Mouse (Mus musculus) stomach, postnatal 0 days (tissue): ENCODE data around the gene Mcoln3. TPM values are rescaled to one million over a fixed set of nuclear protein-coding genes. Genes with fewer than 3 reads are reported as not detected.

Source experiments
- ATAC-seq: fragments of 200-750 bp; cut with Nextera tagmentation; 2 replicates; pipeline ENCODE4 v1.8.0; 2017; ENCODE audit not compliant: low FRiP score, low TSS enrichment
- DNase-seq: peaks from one replicate; pipeline ENCODE4 v3.0.0-alpha.2; 2016; ENCODE audit warnings: low spot score
- H3K27ac ChIP-seq: fragments of 300-500 bp; sonication (generic); replicated peaks from 2 replicates; pipeline ENCODE4 v1.5.1; 2014; ENCODE audit warnings: mild to moderate bottlenecking, control low read depth
- H3K27me3 ChIP-seq: fragments of 300-500 bp; sonication (generic); 2 replicates; pipeline ENCODE4 v1.6.1; 2014; ENCODE audit warnings: low read length; ENCODE audit not compliant: control insufficient read depth, insufficient read depth
- H3K36me3 ChIP-seq: fragments of 300-500 bp; sonication (generic); 2 replicates; pipeline ENCODE4 v1.6.1; 2014; ENCODE audit warnings: low read length, mixed read lengths; ENCODE audit not compliant: control insufficient read depth, insufficient read depth
- H3K4me1 ChIP-seq: fragments of 300-500 bp; sonication (generic); replicated peaks from 2 replicates; pipeline ENCODE4 v1.6.1; 2014; ENCODE audit warnings: antibody characterized with exemption; ENCODE audit not compliant: control insufficient read depth, insufficient read depth
- H3K4me2 ChIP-seq: fragments of 300-500 bp; sonication (generic); replicated peaks from 2 replicates; pipeline ENCODE4 v1.6.1; 2014; ENCODE audit warnings: low read depth, mild to moderate bottlenecking, control low read depth, moderate library complexity
- H3K4me3 ChIP-seq: fragments of 300-500 bp; sonication (generic); 2 replicates; pipeline ENCODE4 v1.5.1; 2014; ENCODE audit warnings: low read depth, low read length, control low read depth
- H3K9ac ChIP-seq: fragments of 300-500 bp; sonication (generic); 2 replicates; pipeline ENCODE4 v1.6.1; 2014; ENCODE audit warnings: mild to moderate bottlenecking, low read length, control low read depth, mixed read lengths
- H3K9me3 ChIP-seq: fragments of 300-500 bp; sonication (generic); 2 replicates; pipeline ENCODE4 v1.6.1; 2016; ENCODE audit warnings: low read length; ENCODE audit not compliant: control insufficient read depth
- CTCF ChIP-seq: IDR thresholded peaks from 2 replicates; pipeline ENCODE4 v1.5.1; 2016; ENCODE audit warnings: antibody characterized with exemption, low read depth, mild to moderate bottlenecking, moderate library complexity
- EP300 ChIP-seq: optimal IDR thresholded peaks from 2 replicates; pipeline ENCODE3; 2016; ENCODE audit warnings: antibody characterized with exemption
- WGBS: fragments of 180-500 bp; shearing (Covaris S2); extraction: QIAGEN DNeasy Blood & Tissue Kit; methylation state at CpG from one replicate; pipeline ENCODE4 v1.1.7; 2014; 5-methylcytosine and 5-hydroxymethylcytosine counted together
- polyA plus RNA-seq: library from polyadenylated mRNA; unstranded; fragments of >200 nt; fragmentation: Nextera tagmentation; extraction: Ambion mirVana; gene quantifications from 2 replicates; pipeline ENCODE4 v1.2.1, GENCODE M21; 2015

Mcoln3 gene
- polyA plus RNA-seq, 1 experiment from 2014 or later: not detected

DNA sequence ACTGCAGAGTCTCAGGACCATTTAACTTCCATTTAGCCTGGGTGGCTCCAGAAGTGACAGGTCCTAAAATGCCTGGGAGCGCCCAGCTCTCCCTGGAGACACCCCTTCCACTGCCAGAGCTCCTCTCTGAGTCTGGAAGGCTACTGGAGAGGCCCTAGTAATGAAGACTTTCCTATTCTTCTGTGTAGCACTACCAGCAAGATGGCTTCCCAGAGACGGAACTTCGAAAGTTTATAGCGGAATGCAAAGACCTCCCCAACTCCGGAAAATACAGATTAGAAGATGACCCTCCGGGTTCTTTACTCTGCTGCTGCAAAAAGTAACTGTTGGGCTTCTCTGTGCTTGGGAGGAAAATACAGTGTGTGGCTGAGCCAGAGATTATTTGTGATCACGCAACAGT lies 23.0 kb downstream of the Mcoln3 start:
- H3K27ac ChIP-seq: no peak overlapping the region
- no peak overlapping the region for H3K4me3 ChIP-seq
- ATAC-seq (no peak), DNase-seq (no peak)
- TF ChIP-seq EP300: no peak
- no peak for TF ChIP-seq CTCF
- WGBS: 89% methylated on average over 7 of the region's 7 CpGs
- H3K36me3 ChIP-seq: no peaks in the 10 kb centered on the region
- H3K4me1 ChIP-seq: no peaks in the 10 kb centered on the region
- H3K9ac ChIP-seq: no peak overlapping the region
- no peaks in the 10 kb centered on the region for H3K27me3 ChIP-seq
- H3K9me3 ChIP-seq: no peaks in the 10 kb centered on the region
- H3K4me2 ChIP-seq: no peak overlapping the region

DNA sequence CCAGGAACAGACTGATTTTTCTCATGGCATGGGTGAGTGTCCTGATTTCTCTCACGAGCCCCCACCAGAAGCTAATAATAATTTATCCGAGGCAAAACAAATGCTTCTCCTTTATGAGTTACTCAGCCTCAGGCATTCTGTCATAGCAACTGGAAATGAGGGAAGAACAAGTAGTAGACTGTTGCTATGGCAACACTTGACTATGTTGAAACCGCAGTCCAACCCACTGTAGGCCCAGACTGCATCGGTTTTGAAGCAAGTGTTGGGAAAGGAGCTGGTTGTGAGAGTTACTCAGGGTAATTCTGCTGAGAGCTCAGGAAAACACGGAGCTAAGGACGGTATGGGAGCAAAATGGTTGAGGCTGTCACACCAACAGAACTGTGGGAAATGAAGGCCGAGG lies 25.3 kb downstream of the Mcoln3 start:
- WGBS: 87% methylated on average over 7 of the region's 7 CpGs
- no peak for TF ChIP-seq CTCF
- TF ChIP-seq EP300: no peak
- no peak for DNase-seq
- H3K4me3 ChIP-seq: no peak overlapping the region
- H3K9me3 ChIP-seq: no peaks in the 10 kb centered on the region
- no peaks in the 10 kb centered on the region for H3K36me3 ChIP-seq
- H3K27ac ChIP-seq: no peak overlapping the region
- no peak overlapping the region for H3K9ac ChIP-seq
- H3K4me1 ChIP-seq: no peaks in the 10 kb centered on the region
- ATAC-seq: no peak
- H3K27me3 ChIP-seq: no peaks in the 10 kb centered on the region
- H3K4me2 ChIP-seq: no peak overlapping the region

DNA sequence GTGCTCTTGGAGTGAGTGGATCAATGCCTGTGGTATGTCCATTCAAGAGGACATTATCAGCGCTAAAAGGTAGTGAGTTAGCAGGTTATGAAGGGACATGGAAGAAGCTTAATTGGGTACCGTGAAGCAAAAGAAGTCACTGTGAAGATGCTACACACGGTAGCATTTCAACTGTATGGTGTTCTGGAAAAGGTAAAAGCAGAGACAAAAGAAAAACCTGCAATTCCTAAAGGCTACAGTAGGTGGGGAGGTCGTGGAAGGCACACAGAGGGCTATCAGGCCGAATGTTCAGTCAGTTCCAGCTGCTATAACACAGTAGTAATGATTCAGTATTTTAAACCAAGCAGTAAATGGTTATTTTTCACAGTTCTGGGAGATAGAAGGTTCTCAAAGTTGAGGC lies 28.3 kb downstream of the Mcoln3 start:
- H3K36me3 ChIP-seq: no peaks in the 10 kb centered on the region
- TF ChIP-seq CTCF (peak; percentile 27; the same call in 1 of the 2 replicates), EP300 (no peak)
- no peaks in the 10 kb centered on the region for H3K27me3 ChIP-seq
- H3K27ac ChIP-seq: no peak overlapping the region
- H3K9me3 ChIP-seq: no peaks in the 10 kb centered on the region
- DNase-seq (no peak), ATAC-seq (no peak)
- H3K9ac ChIP-seq: no peak overlapping the region
- H3K4me3 ChIP-seq: no peak overlapping the region
- no peak overlapping the region for H3K4me2 ChIP-seq
- H3K4me1 ChIP-seq: no peaks in the 10 kb centered on the region; the same call in 1 of the 2 replicates
- 59% methylated on average over 5 of the region's 5 CpGs for WGBS

- H3K4me1 ChIP-seq: no peaks in the 10 kb centered on the region; the same call in 1 of the 2 replicates
- H3K4me2 ChIP-seq: no peak overlapping the region
- ATAC-seq (no peak), DNase-seq (no peak)
- no peaks in the 10 kb centered on the region for H3K36me3 ChIP-seq
- TF ChIP-seq EP300: no peak
- no peak for TF ChIP-seq CTCF
- H3K9ac ChIP-seq: no peak overlapping the region
- WGBS: 50% methylated on average over 5 of the region's 5 CpGs
- H3K27ac ChIP-seq: no peak overlapping the region
- H3K27me3 ChIP-seq: no peaks in the 10 kb centered on the region
- no peak overlapping the region for H3K4me3 ChIP-seq
- no peaks in the 10 kb centered on the region for H3K9me3 ChIP-seq
Observed at GRCm38 (mm10) chr3:146146131-146146530, 28.9 kb downstream of the Mcoln3 start.

GRCm38 (mm10) chr3:146149156-146150057 lies 32.2 kb downstream of the Mcoln3 start, which contains the start of gene Mcoln2:
TSS of gene Mcoln2 (plus strand) at chr3:146149833.
- Histone ChIP-seq H3K4me1 (no peaks in the 10 kb centered on the region; the same call in 1 of the 2 replicates), H3K4me3 (peak within 1 kb of the TSS; percentile 44), H3K9me3 (no peaks in the 10 kb centered on the region), H3K27ac (no peak within 1 kb of the TSS), H3K4me2 (peak within 1 kb of the TSS; percentile 89), H3K27me3 (no peaks in the 10 kb centered on the region), H3K36me3 (no peaks in the 10 kb centered on the region), H3K9ac (peak within 1 kb of the TSS; percentile 45)
- 16% methylated on average over 34 of the region's 34 CpGs for WGBS
- DNase-seq (peak; percentile 28), ATAC-seq (peak; percentile 73)
- TF ChIP-seq EP300: no peak
- no peak for TF ChIP-seq CTCF

GRCm38 (mm10) chr3:146150058-146150400 lies 32.8 kb downstream of the Mcoln3 start:
- H3K27ac ChIP-seq: no peak overlapping the region
- peak overlapping the region; percentile 89 for H3K4me2 ChIP-seq
- no peaks in the 10 kb centered on the region; the same call in 1 of the 2 replicates for H3K4me1 ChIP-seq
- ATAC-seq (peak; percentile 86), DNase-seq (peak; percentile 76)
- under 1% methylated on average over 22 of the region's 26 CpGs for WGBS
- peak overlapping the region; percentile 45 for H3K9ac ChIP-seq
- H3K4me3 ChIP-seq: peak overlapping the region; percentile 44
- no peaks in the 10 kb centered on the region for H3K9me3 ChIP-seq
- TF ChIP-seq EP300 (no peak), CTCF (no peak)
- H3K27me3 ChIP-seq: no peaks in the 10 kb centered on the region
- H3K36me3 ChIP-seq: no peaks in the 10 kb centered on the region
